Mouse (Mus musculus) megakaryocyte, embryonic 14.5 days (primary cell): ENCODE results near the gene Rap1gap.

ENCODE experiments used
- FLI1 ChIP-seq: IDR thresholded peaks from 2 replicates; pipeline ENCODE4 v1.6.1; 2012; ENCODE audit warnings: low read length, inconsistent platforms, mixed read lengths
- GATA1 ChIP-seq: IDR thresholded peaks from 3 replicates; pipeline ENCODE4 v1.6.1; 2012; ENCODE audit warnings: mixed read lengths, low read length, inconsistent platforms, borderline replicate concordance

GRCm38 (mm10) chr4:137747091-137747490, 82.6 kb downstream of the Rap1gap start:
- no peak for TF ChIP-seq GATA1
- TF ChIP-seq FLI1 = no peak
